Mouse (Mus musculus): Measurements from ENCODE around the gene Tas2r123.

Tas2r123 gene

DNA sequence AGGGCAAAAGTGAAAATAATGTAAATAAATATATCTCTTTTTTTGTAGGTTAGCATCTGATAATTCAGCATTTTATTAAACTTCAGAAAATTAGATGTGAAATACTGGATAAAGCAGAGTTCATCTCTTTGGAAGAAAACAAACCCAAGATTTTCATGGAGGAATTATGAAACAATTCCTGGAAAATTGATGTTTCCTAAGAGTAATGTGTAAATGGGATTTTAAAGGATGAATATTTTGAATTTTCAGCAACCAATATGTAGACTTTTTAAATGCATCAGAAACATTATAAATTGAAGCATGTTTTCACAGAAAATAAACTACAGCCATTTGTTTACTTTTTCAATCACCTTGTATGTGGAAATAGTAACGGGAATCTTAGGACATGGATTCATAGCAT lies at the start of gene Tas2r123:
Gene Tas2r123, plus strand, starts transcription at position 301 of the 400 bp plus-strand sequence.
- DNase-seq (ENCODE audit: low read depth, low spot score) = no peak

DNA sequence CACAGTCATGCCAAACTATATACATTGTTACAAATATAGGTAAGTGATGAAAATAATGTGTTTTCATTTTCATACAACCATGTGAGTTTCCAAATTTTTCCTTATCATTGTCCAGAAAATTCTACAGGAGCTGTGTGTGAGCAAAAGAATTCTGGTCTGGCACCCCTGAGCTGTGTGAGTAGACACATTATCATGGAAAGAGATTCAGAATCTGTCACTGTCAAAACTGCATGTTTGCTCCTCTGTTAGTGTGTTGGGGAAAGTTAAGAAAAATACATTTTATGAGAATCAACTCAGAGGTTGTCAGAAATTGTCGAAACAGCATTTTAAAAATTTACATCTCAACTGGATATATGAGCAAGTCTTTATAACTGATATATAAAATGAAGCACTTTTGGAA lies 44.4 kb upstream of the Tas2r123 start, which contains the start of gene Tas2r117:
Gene Tas2r117, plus strand, starts transcription at position 301 of the 400 bp plus-strand sequence.
- no peak for DNase-seq (ENCODE audit: low read depth, low spot score)

DNA sequence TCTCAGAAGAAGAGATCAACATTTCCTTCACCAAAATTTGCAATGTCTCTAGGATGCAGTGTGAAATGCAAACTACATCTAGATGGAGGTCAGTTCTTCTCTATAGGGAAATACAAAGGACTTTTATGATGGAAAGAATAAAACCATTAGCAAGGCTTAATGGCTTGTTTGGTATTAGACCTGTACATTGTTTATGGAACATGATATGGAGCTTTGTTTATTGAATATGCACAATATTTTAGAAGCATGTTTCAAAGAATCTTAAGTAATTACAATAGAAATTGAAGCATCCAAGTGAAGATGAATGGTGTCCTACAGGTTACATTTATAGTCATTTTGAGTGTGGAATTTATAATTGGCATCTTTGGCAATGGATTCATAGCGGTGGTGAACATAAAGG lies 8.2 kb downstream of the Tas2r123 start, which contains the start of gene Tas2r116:
Gene Tas2r116, plus strand, starts transcription at position 301 of the 400 bp plus-strand sequence.
- no peak for DNase-seq (ENCODE audit: low read depth, low spot score)

DNA sequence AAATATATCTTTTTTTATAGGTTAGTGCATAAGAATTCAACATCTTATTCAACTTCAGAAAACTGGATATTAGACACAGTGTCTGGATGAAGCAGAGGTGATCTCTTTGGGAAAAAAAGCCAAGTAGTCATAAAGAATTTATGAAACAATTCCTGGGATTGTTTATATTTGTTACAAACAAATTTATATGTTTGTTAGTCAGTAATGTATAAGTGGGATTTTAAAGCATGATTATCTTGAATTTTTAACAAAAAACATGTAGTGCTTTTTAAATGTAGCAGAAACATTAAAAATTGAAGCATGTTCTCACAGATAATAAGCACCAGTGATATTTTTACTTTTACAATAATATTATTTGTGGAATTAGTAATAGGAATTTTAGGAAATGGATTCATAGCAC lies 20.8 kb downstream of the Tas2r123 start, which contains the start of gene Tas2r110:
Gene Tas2r110, plus strand, starts transcription at position 301 of the 400 bp plus-strand sequence.
- no peak for DNase-seq (ENCODE audit: low read depth, low spot score)

DNA sequence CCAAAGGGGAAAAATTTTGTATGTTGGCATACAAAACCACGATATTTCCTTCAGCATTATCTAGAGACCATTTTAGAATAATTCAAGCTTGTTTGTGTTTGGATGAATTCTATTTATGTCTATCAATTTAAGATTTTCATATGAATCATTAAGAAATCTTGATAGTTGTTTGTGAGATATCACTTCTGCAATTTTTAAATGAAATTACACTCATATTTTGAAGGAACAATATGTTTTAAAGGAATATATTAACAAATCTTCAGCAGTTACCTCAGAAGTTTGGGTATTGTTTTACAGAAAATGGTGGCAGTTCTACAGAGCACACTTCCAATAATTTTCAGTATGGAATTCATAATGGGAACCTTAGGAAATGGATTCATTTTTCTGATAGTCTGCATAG lies 45.8 kb downstream of the Tas2r123 start, which contains the start of gene Tas2r113:
Gene Tas2r113, plus strand, starts transcription at position 301 of the 400 bp plus-strand sequence.
- no peak for DNase-seq (ENCODE audit: low read depth, low spot score)

Data from retina, postnatal 7 days (tissue).